Mouse (Mus musculus) liver, postnatal 0 days (tissue): ENCODE measurements around the gene Mapre3.

ENCODE experiments used
- CTCF ChIP-seq: sonication (generic); IDR thresholded peaks from 2 replicates; pipeline ENCODE4 v1.5.1; 2016; ENCODE audit warnings: antibody characterized with exemption, low read depth
- EP300 ChIP-seq: IDR thresholded peaks from 2 replicates; pipeline ENCODE4 v1.6.1; 2016; ENCODE audit warnings: antibody characterized with exemption, low read depth, mild to moderate bottlenecking

DNA sequence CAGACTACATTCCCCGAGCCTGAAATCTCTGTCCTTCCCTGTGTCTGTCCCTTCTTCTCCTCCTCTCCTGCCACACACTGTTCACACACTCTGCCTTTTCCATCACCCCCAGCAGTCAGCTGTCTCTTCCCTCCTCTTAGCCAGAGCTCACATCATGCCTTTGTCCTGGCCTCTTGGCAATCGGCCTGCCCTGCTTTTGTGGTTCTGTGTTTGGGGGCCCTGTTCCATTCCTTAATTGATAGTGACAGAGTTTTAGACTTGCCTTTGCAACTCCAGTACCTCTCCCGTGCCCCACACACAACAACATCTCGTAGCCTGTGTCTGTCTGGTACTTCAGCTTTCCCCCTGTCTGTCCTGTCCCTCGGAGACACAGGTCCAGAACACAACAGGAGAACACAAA, 97.7 kb downstream of the Mapre3 start:
- TF ChIP-seq CTCF (no peak), EP300 (no peak)
